Mouse (Mus musculus): Measurements from ENCODE around the gene Fstl4. TPM values are rescaled to one million over a fixed set of nuclear protein-coding genes. Genes with fewer than 3 reads are reported as not detected.

Fstl4 gene
- polyA plus RNA-seq, 1 experiment = 0.18 TPM

- Histone ChIP-seq H3K4me1 (ENCODE audit: control insufficient read depth, insufficient read depth, insufficient read length) (no peaks in the 10 kb centered on the region), H3K4me3 (ENCODE audit: extremely low read depth, insufficient read depth, insufficient read length) (no peak overlapping the region), H3K27ac (ENCODE audit: insufficient read depth, low read length) (no peak overlapping the region), H3K27me3 (ENCODE audit: control insufficient read depth, insufficient read depth, low read length) (no peaks in the 10 kb centered on the region), H3K36me3 (ENCODE audit: control insufficient read depth, insufficient read depth, low read length) (no peaks in the 10 kb centered on the region)
- no peak for TF ChIP-seq POLR2A (IDR thresholded peaks at IDR 0.05; ENCODE audit: low read depth, low read length)
- no peak for TF ChIP-seq CTCF (IDR thresholded peaks at IDR 0.05; ENCODE audit: extremely low read depth, insufficient read depth, insufficient read length, insufficient replicate concordance)
- 81% methylated on average over 10 of the region's 10 CpGs for WGBS
- DNase-seq (ENCODE audit: low read depth in 1 of 2, low spot score in 2 of 2) = no peak
Measured at GRCm38 (mm10) chr11:53103601-53104325, 339.3 kb downstream of the Fstl4 start.

- Histone ChIP-seq H3K4me1 (ENCODE audit: control insufficient read depth, insufficient read depth, insufficient read length) (no peaks in the 10 kb centered on the region), H3K4me3 (ENCODE audit: extremely low read depth, insufficient read depth, insufficient read length) (no peak overlapping the region), H3K27me3 (ENCODE audit: control insufficient read depth, insufficient read depth, low read length) (no peaks in the 10 kb centered on the region), H3K36me3 (ENCODE audit: control insufficient read depth, insufficient read depth, low read length) (no peaks in the 10 kb centered on the region), H3K27ac (ENCODE audit: insufficient read depth, low read length) (no peak overlapping the region)
- no peak for TF ChIP-seq CTCF (IDR thresholded peaks at IDR 0.05; ENCODE audit: extremely low read depth, insufficient read depth, insufficient read length, insufficient replicate concordance)
- TF ChIP-seq POLR2A (IDR thresholded peaks at IDR 0.05; ENCODE audit: low read depth, low read length) = no peak
- DNase-seq (ENCODE audit: low read depth in 1 of 2, low spot score in 2 of 2) = no peak
- 92% methylated on average over 5 of the region's 5 CpGs for WGBS
Measured at GRCm38 (mm10) chr11:53107706-53108105, 343.3 kb downstream of the Fstl4 start.

DNA sequence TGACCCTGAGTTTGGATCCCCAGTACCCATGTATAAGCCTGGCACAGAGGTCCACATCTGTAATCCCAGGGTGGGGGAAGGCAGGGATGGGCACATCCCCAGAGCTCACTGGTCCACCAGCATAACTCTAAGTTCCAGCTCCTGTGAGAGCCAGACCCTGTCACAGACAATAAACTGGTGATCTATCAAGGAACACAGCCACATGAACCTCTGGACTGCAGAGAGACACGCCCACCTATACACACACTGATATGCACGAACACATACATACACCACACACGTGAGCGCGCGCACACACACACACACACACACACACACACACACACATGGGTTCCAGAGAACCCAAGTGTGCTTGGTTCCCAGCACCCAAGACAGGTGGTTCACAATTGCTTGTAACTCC, 344.4 kb downstream of the Fstl4 start:
- Histone ChIP-seq H3K4me1 (ENCODE audit: control insufficient read depth, insufficient read depth, insufficient read length) (no peaks in the 10 kb centered on the region), H3K4me3 (ENCODE audit: extremely low read depth, insufficient read depth, insufficient read length) (no peak overlapping the region), H3K27me3 (ENCODE audit: control insufficient read depth, insufficient read depth, low read length) (no peaks in the 10 kb centered on the region), H3K36me3 (ENCODE audit: control insufficient read depth, insufficient read depth, low read length) (no peaks in the 10 kb centered on the region), H3K27ac (ENCODE audit: insufficient read depth, low read length) (no peak overlapping the region)
- 90% methylated on average over 6 of the region's 6 CpGs for WGBS
- TF ChIP-seq CTCF (IDR thresholded peaks at IDR 0.05; ENCODE audit: extremely low read depth, insufficient read depth, insufficient read length, insufficient replicate concordance) (no peak), POLR2A (IDR thresholded peaks at IDR 0.05; ENCODE audit: low read depth, low read length) (no peak)
- DNase-seq (ENCODE audit: low read depth in 1 of 2, low spot score in 2 of 2) = no peak

DNA sequence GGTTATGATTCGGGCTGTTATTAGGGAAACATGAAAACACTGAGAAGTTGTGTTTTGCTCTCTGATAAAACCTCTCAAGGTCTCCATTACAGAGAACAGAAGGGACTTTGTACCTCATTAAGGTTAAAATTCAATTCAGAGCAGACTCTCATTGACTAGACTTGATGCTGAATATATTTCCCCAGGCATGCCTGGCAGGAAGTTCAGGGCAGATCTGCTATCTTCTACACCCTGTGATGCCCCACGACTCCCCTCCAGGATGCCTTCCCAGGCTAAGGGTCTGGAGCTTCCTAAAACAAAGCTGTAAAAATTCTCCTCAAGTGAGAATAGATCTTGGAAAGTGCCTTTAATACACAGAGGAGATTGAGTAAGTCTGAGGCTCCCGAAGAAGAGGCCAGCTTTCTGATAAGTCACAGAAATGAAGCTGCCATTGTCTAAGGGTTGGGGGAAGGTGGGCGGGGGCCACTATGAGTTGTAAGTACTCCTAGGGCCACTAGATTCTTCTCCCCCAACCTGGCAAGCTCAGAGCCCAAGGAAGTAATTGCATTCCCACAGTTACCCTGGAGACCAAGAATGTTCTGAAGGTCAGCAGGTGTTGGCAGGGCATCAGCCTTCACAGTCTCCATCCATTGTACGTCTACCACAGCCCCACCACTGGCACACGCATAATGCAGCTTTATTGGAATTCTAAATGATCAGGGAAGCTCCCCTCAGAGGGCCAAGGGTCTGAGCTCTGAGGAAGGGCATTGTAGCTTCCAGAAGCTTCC, 345.4 kb downstream of the Fstl4 start:
- Histone ChIP-seq H3K27me3 (ENCODE audit: control insufficient read depth, insufficient read depth, low read length) (no peaks in the 10 kb centered on the region), H3K4me1 (ENCODE audit: control insufficient read depth, insufficient read depth, insufficient read length) (no peaks in the 10 kb centered on the region), H3K4me3 (ENCODE audit: extremely low read depth, insufficient read depth, insufficient read length) (no peak overlapping the region), H3K36me3 (ENCODE audit: control insufficient read depth, insufficient read depth, low read length) (no peaks in the 10 kb centered on the region), H3K27ac (ENCODE audit: insufficient read depth, low read length) (no peak overlapping the region)
- no peak for TF ChIP-seq CTCF (IDR thresholded peaks at IDR 0.05; ENCODE audit: extremely low read depth, insufficient read depth, insufficient read length, insufficient replicate concordance)
- no peak for TF ChIP-seq POLR2A (IDR thresholded peaks at IDR 0.05; ENCODE audit: low read depth, low read length)
- DNase-seq (ENCODE audit: low read depth in 1 of 2, low spot score in 2 of 2) = no peak
- WGBS = 78% methylated on average over 6 of the region's 6 CpGs

DNA sequence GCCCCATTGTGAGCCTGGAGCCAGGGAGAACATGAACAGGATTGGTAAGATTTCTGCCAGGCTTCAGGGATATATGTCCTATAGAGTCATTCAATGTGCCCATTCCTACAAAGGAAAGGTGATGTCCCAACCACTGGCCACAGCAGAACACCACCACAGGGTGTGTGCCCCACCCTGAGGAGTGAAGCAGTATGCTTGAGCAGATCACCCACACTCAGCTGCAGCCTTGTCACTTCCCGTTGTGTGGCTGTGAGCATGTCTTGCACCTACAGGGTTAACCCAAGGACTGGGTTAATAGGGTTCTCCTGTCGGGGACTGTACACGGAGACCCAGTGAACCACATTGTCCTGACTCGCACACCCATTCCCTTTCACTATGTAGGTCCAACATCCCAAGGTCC, 351.3 kb downstream of the Fstl4 start:
- DNase-seq (ENCODE audit: low read depth in 1 of 2, low spot score in 2 of 2) = no peak
- no peak overlapping the region for H3K4me3 ChIP-seq (ENCODE audit: extremely low read depth, insufficient read depth, insufficient read length)
- no peak overlapping the region for H3K27ac ChIP-seq (ENCODE audit: insufficient read depth, low read length)
- H3K4me1 ChIP-seq (ENCODE audit: control insufficient read depth, insufficient read depth, insufficient read length) = peaks cover 3% of the 10 kb centered on the region; the same call in 1 of the 2 replicates
- H3K27me3 ChIP-seq (ENCODE audit: control insufficient read depth, insufficient read depth, low read length) = no peaks in the 10 kb centered on the region
- no peak for TF ChIP-seq POLR2A (IDR thresholded peaks at IDR 0.05; ENCODE audit: low read depth, low read length)
- no peak for TF ChIP-seq CTCF (IDR thresholded peaks at IDR 0.05; ENCODE audit: extremely low read depth, insufficient read depth, insufficient read length, insufficient replicate concordance)
- 37% methylated on average over 4 of the region's 4 CpGs for WGBS
- H3K36me3 ChIP-seq (ENCODE audit: control insufficient read depth, insufficient read depth, low read length) = no peaks in the 10 kb centered on the region

DNA sequence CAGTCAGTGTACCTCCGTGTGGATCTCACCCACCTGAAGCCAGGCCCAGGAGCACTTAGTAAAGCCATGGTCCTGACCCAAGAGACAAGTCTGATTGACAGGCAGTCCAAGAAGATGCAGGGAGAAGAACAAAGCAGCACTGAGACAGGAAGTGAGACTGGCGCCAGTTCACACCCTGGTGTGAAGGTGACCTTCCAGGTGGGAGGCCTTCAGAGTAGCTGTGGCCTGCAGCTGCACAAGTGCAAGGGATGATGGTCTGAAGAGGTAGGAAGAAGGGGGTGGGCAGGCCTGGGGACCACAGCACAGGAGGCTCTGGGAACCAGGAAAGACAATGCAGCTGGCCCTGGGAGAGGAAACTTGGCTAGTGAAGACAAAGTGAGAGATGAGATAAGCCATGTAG, 351.9 kb downstream of the Fstl4 start:
- no peak overlapping the region for H3K27ac ChIP-seq (ENCODE audit: insufficient read depth, low read length)
- no peaks in the 10 kb centered on the region for H3K36me3 ChIP-seq (ENCODE audit: control insufficient read depth, insufficient read depth, low read length)
- peaks cover 3% of the 10 kb centered on the region; the same call in 1 of the 2 replicates for H3K4me1 ChIP-seq (ENCODE audit: control insufficient read depth, insufficient read depth, insufficient read length)
- no peaks in the 10 kb centered on the region for H3K27me3 ChIP-seq (ENCODE audit: control insufficient read depth, insufficient read depth, low read length)
- DNase-seq (ENCODE audit: low read depth in 1 of 2, low spot score in 2 of 2) = no peak
- H3K4me3 ChIP-seq (ENCODE audit: extremely low read depth, insufficient read depth, insufficient read length) = no peak overlapping the region
- WGBS = 79% methylated on average over 2 of the region's 2 CpGs
- TF ChIP-seq POLR2A (IDR thresholded peaks at IDR 0.05; ENCODE audit: low read depth, low read length) (no peak), CTCF (IDR thresholded peaks at IDR 0.05; ENCODE audit: extremely low read depth, insufficient read depth, insufficient read length, insufficient replicate concordance) (no peak)

Measured in spleen, adult 2 months (tissue).